Mouse (Mus musculus) CH12.LX (cell line): ENCODE data around the gene Kdr. TPM values are rescaled to one million over a fixed set of nuclear protein-coding genes. Genes with fewer than 3 reads are reported as not detected.

Experiments used
- DNase-seq: peaks from one replicate; pipeline ENCODE4 v3.0.0-alpha.2; 2013; ENCODE audit errors: extremely low read depth
- H3K27ac ChIP-seq: 2 replicates; pipeline ENCODE4 v1.5.1; 2012; ENCODE audit warnings: low read depth, mild to moderate bottlenecking, control low read depth, moderate library complexity; ENCODE audit not compliant: insufficient read depth
- H3K27me3 ChIP-seq: replicated peaks from 2 replicates; pipeline ENCODE3; 2012; ENCODE audit warnings: inconsistent platforms
- H3K36me3 ChIP-seq, 2 experiments: replicated peaks in 1 of 2; 2 replicates each; pipeline versions ENCODE3 to v1.6.1; 2012; ENCODE audit warnings: inconsistent platforms in 1 of 2, low read length in 1 of 2, mild to moderate bottlenecking in 1 of 2, mixed read lengths in 1 of 2, moderate library complexity in 1 of 2; ENCODE audit not compliant: control insufficient read depth in 1 of 2, insufficient read depth in 1 of 2
- H3K4me1 ChIP-seq, 2 experiments: 2 replicates each; pipeline ENCODE4 v1.6.1; 2012; ENCODE audit warnings: inconsistent platforms in 1 of 2, moderate library complexity in 1 of 2; ENCODE audit not compliant: insufficient read depth in 2 of 2, control insufficient read depth in 1 of 2
- H3K4me2 ChIP-seq: 2 replicates; pipeline ENCODE4 v1.6.1; 2012; ENCODE audit warnings: low read depth, mild to moderate bottlenecking, control low read depth; ENCODE audit not compliant: poor library complexity, insufficient read depth, severe bottlenecking
- H3K4me3 ChIP-seq, 3 experiments: fragments of 150-350 bp in 1 of 3; sonication (generic) in 1 of 3; replicated peaks in 1 of 3; 2 replicates each; pipeline versions ENCODE3 to v1.5.1; 2011 to 2012; ENCODE audit warnings: low read depth in 2 of 3, low read length in 2 of 3, mild to moderate bottlenecking in 2 of 3, moderate library complexity in 2 of 3, control low read depth in 1 of 3, improper control_type of control experiment in 1 of 3, inconsistent platforms in 1 of 3, mixed read lengths in 1 of 3; ENCODE audit not compliant: poor library complexity in 1 of 3
- H3K79me2 ChIP-seq: replicated peaks from 2 replicates; pipeline ENCODE4 v1.6.1; 2012; ENCODE audit warnings: mild to moderate bottlenecking, moderate library complexity; ENCODE audit not compliant: control insufficient read depth, poor library complexity, insufficient read depth, severe bottlenecking; ENCODE audit errors: extremely low read depth
- H3K9ac ChIP-seq: 2 replicates; pipeline ENCODE4 v1.6.1; 2012; ENCODE audit warnings: low read depth, mild to moderate bottlenecking, control low read depth, moderate library complexity; ENCODE audit not compliant: insufficient read depth
- H3K9me3 ChIP-seq: replicated peaks from 2 replicates; pipeline ENCODE3; 2012; ENCODE audit warnings: low read length, inconsistent platforms, mixed read lengths
- BHLHE40 ChIP-seq: IDR thresholded peaks from 2 replicates; pipeline ENCODE4 v1.6.1; 2011; ENCODE audit warnings: mild to moderate bottlenecking, low read depth, low read length, improper control_type of control experiment
- CHD1 ChIP-seq: IDR thresholded peaks from 2 replicates; pipeline ENCODE4 v1.6.1; 2012; ENCODE audit warnings: low read depth, low read length, improper control_type of control experiment, inconsistent platforms
- CHD2 ChIP-seq: IDR thresholded peaks from 2 replicates; pipeline ENCODE4 v1.6.1; 2011; ENCODE audit warnings: low read length, improper control_type of control experiment
- ETS1 ChIP-seq: conservative IDR thresholded peaks from 2 replicates; pipeline ENCODE4 v1.6.1; 2012; ENCODE audit warnings: low read depth, mild to moderate bottlenecking, inconsistent platforms, low read length, improper control_type of control experiment, moderate library complexity
- GABPA ChIP-seq: IDR thresholded peaks from 2 replicates; pipeline ENCODE4 v1.6.1; 2012; ENCODE audit warnings: low read depth, low read length, improper control_type of control experiment, inconsistent platforms; ENCODE audit not compliant: insufficient replicate concordance
- IRF4 ChIP-seq: IDR thresholded peaks from 2 replicates; pipeline ENCODE4 v1.6.1; 2014; ENCODE audit warnings: low read depth, mild to moderate bottlenecking, inconsistent platforms, low read length, improper control_type of control experiment
- JUN ChIP-seq: IDR thresholded peaks from 2 replicates; pipeline ENCODE4 v1.6.1; 2011; ENCODE audit warnings: low read depth, mild to moderate bottlenecking, low read length, improper control_type of control experiment, moderate library complexity; ENCODE audit not compliant: insufficient read depth
- KAT2A ChIP-seq: IDR thresholded peaks from 2 replicates; pipeline ENCODE4 v1.6.1; 2012; ENCODE audit warnings: low read length, improper control_type of control experiment, inconsistent platforms; ENCODE audit not compliant: insufficient replicate concordance
- MAFK ChIP-seq: IDR thresholded peaks from 2 replicates; pipeline ENCODE4 v1.6.1; 2011; ENCODE audit warnings: low read length, improper control_type of control experiment; ENCODE audit not compliant: insufficient replicate concordance
- MAX ChIP-seq: IDR thresholded peaks from 2 replicates; pipeline ENCODE4 v1.6.1; 2011; ENCODE audit warnings: low read length, improper control_type of control experiment
- MXI1 ChIP-seq: IDR thresholded peaks from 2 replicates; pipeline ENCODE4 v1.6.1; 2011; ENCODE audit warnings: mild to moderate bottlenecking, low read depth, low read length, improper control_type of control experiment
- PAX5 ChIP-seq: IDR thresholded peaks from 2 replicates; pipeline ENCODE4 v1.6.1; 2012; ENCODE audit warnings: low read length, inconsistent platforms, mixed read lengths
- SMC3 ChIP-seq: IDR thresholded peaks from 2 replicates; pipeline ENCODE4 v1.6.1; 2011; ENCODE audit warnings: low read depth, low read length, improper control_type of control experiment
- TBP ChIP-seq: conservative IDR thresholded peaks from 2 replicates; pipeline ENCODE4 v1.6.1; 2011; ENCODE audit warnings: low read depth, low read length, improper control_type of control experiment
- TCF12 ChIP-seq: IDR thresholded peaks from 2 replicates; pipeline ENCODE4 v1.6.1; 2014; ENCODE audit warnings: low read depth, mild to moderate bottlenecking, inconsistent platforms, low read length, improper control_type of control experiment
- UBTF ChIP-seq: IDR thresholded peaks from 2 replicates; pipeline ENCODE4 v1.6.1; 2012; ENCODE audit warnings: low read depth, mild to moderate bottlenecking, inconsistent platforms, low read length, improper control_type of control experiment, moderate library complexity
- USF1 ChIP-seq: IDR thresholded peaks from 2 replicates; pipeline ENCODE4 v1.6.1; 2014; ENCODE audit warnings: low read depth, mild to moderate bottlenecking, inconsistent platforms, low read length, improper control_type of control experiment
- USF2 ChIP-seq: conservative IDR thresholded peaks from 2 replicates; pipeline ENCODE4 v1.6.1; 2011; ENCODE audit warnings: low read depth, low read length, improper control_type of control experiment
- ZC3H11A ChIP-seq: IDR thresholded peaks from 2 replicates; pipeline ENCODE4 v1.6.1; 2012; ENCODE audit warnings: low read depth, mild to moderate bottlenecking, inconsistent platforms, low read length, improper control_type of control experiment
- dilution Hi-C: fragments of 300-500 bp; cut with MboI; formaldehyde crosslinking; loops from 2 replicates; pipeline ENCODE4 v1.14.3; 2020; ENCODE audit warnings: low sequenced_read_pairs; ENCODE audit not compliant: extremely low pct_unique_long_range_greater_than_20kb, extremely low pct_ligation_motif_present
- in situ Hi-C: fragments of 300-500 bp; cut with MboI; formaldehyde crosslinking; loops from 3 replicates; pipeline ENCODE4 v1.14.3; 2019; ENCODE audit warnings: low sequenced_read_pairs, low pct_ligation_motif_present, low pct_unique_long_range_greater_than_20kb, mixed read lengths
- polyA plus RNA-seq: library from polyadenylated mRNA; unstranded; fragments of >175 nt; gene quantifications from 2 replicates; pipeline ENCODE4 v1.2.1, GENCODE M21; 2012; ENCODE audit warnings: low read depth; ENCODE audit not compliant: insufficient read length
- total RNA-seq, 2 experiments: library from RNA; depleted of rRNA; stranded (reverse); fragments of 300-350 nt in 1 of 2; fragments of >200 nt in 1 of 2; gene quantifications; 2 replicates each; pipeline ENCODE4 v1.2.3; 2012 to 2014

Gene Kdr
- total and polyA plus RNA-seq, 3 experiments = not detected

- no peak for TF ChIP-seq SMC3
- TF ChIP-seq USF2 = no peak
- no peak for TF ChIP-seq BHLHE40
These were observed 21.7 kb downstream of the Kdr start for GRCm38 (mm10) chr5:75956526-75956925.

GRCm38 (mm10) chr5:75955876-75956275 lies 22.4 kb downstream of the Kdr start:
- Histone ChIP-seq H3K36me3 (no peaks in the 10 kb centered on the region), H3K4me3 (no peak overlapping the region), H3K4me2 (no peak overlapping the region), H3K9ac (no peak overlapping the region), H3K4me1 (no peaks in the 10 kb centered on the region), H3K27ac (no peak overlapping the region), H3K9me3 (no peaks in the 10 kb centered on the region), H3K79me2 (no peaks in the 10 kb centered on the region), H3K27me3 (no peaks in the 10 kb centered on the region)
- no peak for DNase-seq
- TF ChIP-seq MAX (no peak), CHD1 (no peak)
- in situ Hi-C loops = no loop called here
- dilution Hi-C loops = no loop called here

More at GRCm38 (mm10) chr5:75956526-75956925, 21.7 kb downstream of the Kdr start:
- Histone ChIP-seq H3K27ac (no peak overlapping the region), H3K4me3 (no peak overlapping the region), H3K4me1 (no peaks in the 10 kb centered on the region), H3K79me2 (no peaks in the 10 kb centered on the region), H3K27me3 (no peaks in the 10 kb centered on the region), H3K36me3 (no peaks in the 10 kb centered on the region), H3K9me3 (no peaks in the 10 kb centered on the region), H3K4me2 (no peak overlapping the region), H3K9ac (no peak overlapping the region)
- dilution Hi-C loops = no loop called here
- no peak for DNase-seq
- in situ Hi-C loops = no loop called here

GRCm38 (mm10) chr5:75954778-75955330 lies 23.4 kb downstream of the Kdr start:
- in situ Hi-C loops = no loop called here
- TF ChIP-seq PAX5 (no peak), UBTF (no peak), USF2 (no peak), TBP (no peak), JUN (no peak), ZC3H11A (no peak), KAT2A (no peak), ETS1 (no peak), GABPA (no peak), CHD2 (no peak), USF1 (no peak), MXI1 (no peak), MAFK (no peak), IRF4 (no peak), TCF12 (no peak), BHLHE40 (no peak)
- H3K79me2 ChIP-seq = no peaks in the 10 kb centered on the region
- H3K4me1 ChIP-seq = no peaks in the 10 kb centered on the region
- no peak overlapping the region for H3K4me3 ChIP-seq
- no peak overlapping the region for H3K9ac ChIP-seq
- dilution Hi-C loops = no loop called here
- no peaks in the 10 kb centered on the region for H3K36me3 ChIP-seq
- no peak for DNase-seq
- no peaks in the 10 kb centered on the region for H3K27me3 ChIP-seq
- no peak overlapping the region for H3K4me2 ChIP-seq
- H3K9me3 ChIP-seq = no peaks in the 10 kb centered on the region
- no peak overlapping the region for H3K27ac ChIP-seq
